Mouse (Mus musculus): Measurements from ENCODE around the gene Ybx2.

Ybx2 gene

DNA sequence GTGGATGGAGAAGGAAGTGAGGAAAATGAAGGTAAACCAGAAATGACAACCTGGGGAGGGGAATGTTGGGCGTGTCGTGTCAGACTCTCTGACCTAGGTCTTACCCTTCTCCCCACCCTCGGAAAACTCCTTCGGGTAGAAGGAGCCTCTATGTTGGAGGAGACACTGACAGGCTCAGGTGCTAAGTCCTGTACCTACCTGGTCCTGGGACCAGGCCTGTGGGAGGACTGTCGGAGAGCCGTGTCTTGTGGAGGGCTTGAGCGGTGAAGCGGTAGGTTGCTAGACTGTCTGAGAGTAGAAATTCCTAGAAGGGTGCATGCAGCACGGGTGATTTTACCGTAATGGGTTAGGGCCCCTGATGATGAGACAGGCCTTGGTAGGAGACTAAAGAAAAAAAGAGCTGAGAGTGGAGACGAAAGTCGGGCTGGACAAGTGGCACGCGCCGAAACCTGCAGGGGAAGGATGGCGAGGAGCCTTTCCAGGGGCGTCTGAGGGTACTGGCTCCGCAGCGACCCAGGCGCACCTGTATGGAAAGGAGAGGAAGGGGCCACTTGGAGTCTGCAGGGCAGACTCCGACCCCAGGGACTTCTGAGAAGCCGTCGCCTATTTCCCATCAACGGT is 29.2 kb downstream of the Ybx2 start, which contains the start of gene Cldn7:
Gene Cldn7 (plus strand): TSS at position 130 of the 621 bp plus-strand sequence.
- no peak for DNase-seq (ENCODE audit: low read depth)

DNA sequence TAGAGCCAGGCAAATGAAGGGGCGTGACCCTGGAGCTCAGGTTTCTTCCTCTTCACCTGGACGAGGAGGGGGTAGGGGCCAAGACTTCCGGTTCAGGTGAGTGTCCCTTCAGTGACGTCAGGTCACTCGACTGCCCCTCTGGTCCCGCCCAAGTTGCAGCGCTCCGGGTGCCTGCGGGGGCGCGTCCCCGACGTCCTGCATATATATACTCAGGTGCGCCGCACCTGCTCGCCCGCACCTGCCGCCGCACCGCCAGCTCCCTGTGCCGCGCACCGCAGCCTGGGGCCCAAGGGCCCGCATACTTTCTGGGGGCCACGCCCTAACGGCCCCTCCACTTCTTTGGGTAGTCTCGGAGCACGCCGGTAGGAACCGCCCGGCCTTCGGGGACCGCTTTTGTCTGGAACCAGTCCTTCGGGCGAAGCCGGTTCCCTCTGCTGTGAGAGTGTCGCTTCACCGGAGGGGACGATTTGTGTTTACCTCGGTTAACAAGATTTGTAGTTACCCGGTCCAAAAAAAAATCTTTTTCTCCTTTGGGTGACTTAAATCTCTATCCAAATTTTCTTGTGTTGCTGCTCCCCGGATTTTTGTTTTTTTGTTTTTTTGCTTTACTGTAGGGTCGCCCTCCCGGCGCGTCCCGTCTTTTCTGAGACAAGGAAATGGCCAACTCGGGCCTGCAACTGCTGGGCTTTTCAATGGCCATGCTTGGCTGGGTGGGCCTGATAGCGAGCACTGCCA is 29.8 kb downstream of the Ybx2 start:
- no peak for DNase-seq (ENCODE audit: low read depth)

DNA sequence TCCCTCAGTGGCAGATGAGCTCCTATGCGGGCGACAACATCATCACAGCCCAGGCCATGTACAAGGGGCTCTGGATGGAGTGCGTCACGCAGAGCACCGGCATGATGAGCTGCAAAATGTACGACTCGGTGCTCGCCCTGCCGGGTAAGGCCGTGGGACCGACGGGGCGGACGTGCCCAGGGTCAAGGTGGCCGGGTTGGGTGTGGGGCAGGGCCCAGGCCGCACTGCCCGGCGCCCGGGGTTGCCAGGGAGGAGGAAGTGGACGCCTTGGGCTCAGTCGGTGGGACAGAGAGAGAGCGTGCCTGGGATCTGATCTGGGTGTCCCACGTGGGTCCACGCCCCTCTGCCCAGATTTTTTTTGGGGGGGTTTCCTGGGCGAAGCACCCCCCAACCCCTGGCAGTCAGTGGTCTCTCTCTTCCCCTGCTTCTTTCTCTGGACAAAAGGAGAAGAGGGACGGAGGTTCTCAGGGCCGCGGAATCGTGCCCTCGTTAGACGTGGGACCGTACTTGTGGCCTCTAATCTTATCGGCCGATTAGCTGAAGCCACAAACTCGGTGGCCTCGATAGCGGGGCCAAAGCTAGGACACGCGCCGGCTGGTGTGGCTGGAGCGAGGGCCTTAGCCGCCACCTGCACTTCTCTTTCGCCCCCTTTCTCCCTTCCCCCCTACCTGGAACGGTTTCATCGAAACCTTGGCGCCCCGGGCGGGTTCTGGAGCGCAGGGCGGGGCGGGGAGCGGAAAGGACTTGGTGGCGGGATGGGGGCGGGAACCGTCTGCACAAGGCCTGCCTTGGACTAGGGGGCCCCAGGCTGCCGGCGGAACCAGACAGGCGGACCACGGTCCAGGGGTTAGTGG is 30.6 kb downstream of the Ybx2 start:
- no peak for DNase-seq (ENCODE audit: low read depth)

DNA sequence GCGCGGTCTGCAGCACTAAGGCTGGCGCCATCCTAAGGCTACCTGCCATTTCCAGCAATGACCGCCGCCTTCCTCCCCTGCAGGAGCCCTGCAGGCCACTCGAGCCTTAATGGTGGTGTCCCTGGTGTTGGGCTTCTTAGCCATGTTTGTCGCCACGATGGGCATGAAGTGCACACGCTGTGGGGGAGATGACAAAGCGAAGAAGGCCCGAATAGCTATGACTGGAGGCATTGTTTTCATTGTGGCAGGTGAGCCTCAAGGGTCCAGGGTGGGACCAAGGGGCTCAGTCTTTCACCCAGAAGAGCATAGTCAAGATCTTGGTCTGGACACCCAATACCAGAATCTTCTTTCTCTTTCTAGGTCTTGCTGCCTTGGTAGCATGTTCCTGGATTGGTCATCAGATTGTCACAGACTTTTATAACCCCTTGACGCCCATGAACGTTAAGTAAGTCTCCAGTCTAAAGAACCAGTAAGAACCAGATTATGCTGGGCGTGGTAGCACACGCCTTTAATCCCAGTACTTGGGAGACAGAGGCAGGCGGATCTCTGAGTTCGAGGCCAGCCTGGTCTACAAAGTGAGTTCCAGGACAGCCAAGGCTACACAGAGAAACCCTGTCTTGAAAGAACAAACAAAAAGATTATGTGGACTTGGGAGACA is 31.4 kb downstream of the Ybx2 start:
- no peak for DNase-seq (ENCODE audit: low read depth)

DNA sequence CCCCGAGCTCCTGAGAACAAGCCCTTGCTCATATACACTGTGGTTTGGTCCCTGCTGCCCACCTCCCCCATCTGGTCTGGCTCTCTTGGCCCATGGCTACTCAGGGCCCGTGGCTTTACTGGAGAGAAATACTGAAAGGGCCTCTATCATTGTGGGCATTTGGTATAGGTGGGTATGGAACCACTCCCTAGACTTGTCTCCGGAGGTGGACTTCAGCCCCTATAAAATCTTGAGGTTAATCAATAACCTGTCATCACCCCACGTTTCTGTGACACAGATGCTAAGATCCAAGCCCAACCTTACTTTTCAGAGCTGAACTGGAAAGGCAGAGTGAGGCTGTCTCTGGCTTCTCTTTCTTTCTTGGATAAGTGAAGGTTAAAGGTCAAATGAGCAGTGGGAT is 33.2 kb downstream of the Ybx2 start:
- DNase-seq (ENCODE audit: low read depth): no peak

DNA sequence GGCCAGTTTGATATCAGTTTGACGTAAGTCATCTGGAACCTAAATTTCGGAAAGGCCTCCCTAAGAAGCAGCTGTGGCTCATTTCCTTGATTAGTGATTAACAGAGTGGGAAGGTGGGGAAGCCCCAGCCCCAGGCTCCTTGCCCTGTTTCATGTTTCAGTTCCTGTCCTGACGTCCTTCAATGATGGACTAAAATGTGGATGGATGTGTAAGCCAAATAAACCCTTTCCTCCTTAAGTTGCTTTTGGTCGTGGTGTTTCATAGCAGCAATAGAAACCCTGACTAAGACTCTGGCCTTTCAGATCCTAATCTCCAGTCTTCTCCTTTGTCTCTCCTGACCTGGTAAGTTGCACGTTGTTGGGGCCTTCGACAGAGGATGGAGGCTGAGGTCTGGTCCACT is 34.6 kb downstream of the Ybx2 start:
- no peak for DNase-seq (ENCODE audit: low read depth)

DNA sequence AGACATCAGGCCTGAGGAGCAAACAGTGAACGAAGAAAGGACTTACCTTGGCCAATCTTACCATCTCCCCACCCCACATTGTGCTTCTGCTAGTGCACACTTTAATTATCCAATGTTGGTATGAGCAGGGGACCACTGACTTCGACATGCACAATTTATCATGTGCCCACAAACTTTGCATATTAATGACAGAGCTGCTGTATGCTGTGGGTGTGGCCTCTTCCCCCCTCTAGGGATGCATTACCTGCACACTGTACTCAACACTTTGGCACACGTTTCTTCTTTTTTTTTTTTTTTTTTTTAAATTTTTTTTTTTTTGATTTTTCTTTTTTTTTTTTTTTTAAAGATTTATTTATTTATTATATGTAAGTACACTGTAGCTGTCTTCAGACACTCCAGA is 35.2 kb downstream of the Ybx2 start:
- DNase-seq (ENCODE audit: low read depth): no peak

DNA sequence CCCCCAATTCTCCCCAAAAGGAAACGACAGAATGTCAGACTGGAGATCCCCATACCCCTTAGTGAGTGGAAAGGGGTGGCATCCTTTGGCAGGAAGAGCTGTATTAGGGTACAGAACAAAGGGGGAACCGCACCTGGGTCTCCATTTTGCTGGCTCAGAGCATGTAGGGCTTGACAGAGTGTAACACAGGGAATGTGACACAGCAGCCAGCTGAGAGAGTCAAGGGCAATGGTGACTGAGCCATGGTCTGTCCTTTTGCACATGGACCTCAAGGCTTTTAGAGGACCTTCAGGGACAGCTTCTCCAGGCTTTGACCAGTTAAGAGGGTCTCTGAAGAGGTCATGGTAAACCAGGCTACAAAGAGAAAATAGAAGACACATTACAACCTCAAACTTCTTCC is 39.3 kb downstream of the Ybx2 start:
- DNase-seq (ENCODE audit: low read depth): no peak

DNA sequence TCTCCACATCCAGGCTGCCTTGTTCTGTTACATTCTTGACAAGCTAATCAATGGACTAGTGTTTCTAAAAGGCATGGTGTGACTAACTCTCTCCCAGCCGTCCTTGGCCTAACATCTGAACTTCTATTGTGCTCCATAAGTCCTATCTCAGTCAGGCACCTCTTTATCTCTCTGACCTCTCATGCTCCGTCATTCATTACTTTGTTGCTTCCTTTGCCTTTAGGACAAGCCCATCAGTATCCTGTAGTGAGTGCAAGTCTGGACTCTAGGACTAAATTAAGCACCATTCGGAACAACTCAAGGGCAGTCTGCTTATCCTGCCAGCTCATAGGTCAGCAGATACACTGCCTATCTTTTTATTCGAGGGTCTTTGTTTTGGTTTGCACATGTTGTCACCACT is 40.7 kb downstream of the Ybx2 start:
- no peak for DNase-seq (ENCODE audit: low read depth)

DNA sequence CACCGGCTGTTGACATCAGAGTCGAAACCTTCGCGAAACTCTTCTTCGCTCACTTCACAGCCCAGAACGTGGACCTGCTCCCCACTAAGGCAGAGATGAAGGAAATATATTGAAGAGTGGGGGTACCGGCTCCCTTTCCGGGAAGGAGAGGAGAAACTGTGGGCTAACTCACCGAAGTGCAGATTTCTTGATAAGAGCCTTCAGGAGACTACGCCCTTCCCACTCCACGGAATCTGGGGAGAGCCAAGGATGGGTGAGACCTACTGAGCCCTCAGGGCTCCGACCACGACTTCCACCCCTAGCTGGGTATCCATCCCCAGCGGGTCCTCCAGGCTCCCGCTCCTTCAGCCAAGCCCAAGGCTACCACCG is 44.2 kb downstream of the Ybx2 start:
- no peak for DNase-seq (ENCODE audit: low read depth)

DNA sequence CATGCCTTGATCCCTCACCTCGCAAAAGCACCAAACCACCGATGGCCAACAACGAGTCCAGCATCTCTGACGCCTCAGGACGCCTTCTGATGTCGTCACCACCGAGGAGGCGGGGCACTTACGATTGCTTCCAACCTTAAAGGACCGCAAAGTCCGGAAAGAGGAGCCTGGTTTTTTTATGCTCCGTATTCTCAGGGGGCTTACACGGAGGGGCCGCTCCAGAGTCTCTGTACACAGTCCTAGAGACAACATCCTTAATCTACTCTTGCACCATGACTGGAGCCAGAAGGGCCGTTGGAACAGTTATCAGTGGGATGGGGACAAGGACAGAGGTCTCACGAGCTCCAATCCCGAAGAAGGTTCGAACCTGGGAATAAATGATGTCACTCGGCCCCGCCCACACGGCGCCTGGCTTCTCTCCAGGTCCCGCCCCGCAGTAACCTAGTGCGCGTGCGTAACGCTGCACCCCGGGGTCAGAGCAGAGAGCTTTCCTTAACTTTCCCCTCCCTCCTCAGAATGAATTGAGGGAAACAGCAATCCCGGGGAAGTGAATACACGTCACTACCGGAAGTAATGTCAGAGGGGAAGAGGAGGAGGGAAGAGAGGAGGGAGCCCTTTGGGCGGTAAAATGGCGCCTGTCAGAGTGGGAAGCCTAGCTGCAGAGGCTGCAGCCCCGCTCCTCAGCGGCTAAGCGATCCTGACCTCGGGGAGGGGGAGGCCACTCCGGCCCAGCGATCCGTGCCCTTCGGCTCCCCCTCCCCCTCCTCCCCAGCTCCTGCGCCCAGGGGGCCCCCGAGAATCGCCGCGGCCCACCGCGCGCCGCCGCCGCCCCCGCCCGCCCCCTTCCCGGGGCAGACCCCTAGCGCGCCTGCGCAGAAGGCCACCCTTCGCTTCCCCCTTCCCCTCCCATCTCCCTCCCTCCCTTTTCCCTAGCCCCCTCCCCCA is 44.9 kb downstream of the Ybx2 start:
- DNase-seq (ENCODE audit: low read depth): peak; percentile 94

DNA sequence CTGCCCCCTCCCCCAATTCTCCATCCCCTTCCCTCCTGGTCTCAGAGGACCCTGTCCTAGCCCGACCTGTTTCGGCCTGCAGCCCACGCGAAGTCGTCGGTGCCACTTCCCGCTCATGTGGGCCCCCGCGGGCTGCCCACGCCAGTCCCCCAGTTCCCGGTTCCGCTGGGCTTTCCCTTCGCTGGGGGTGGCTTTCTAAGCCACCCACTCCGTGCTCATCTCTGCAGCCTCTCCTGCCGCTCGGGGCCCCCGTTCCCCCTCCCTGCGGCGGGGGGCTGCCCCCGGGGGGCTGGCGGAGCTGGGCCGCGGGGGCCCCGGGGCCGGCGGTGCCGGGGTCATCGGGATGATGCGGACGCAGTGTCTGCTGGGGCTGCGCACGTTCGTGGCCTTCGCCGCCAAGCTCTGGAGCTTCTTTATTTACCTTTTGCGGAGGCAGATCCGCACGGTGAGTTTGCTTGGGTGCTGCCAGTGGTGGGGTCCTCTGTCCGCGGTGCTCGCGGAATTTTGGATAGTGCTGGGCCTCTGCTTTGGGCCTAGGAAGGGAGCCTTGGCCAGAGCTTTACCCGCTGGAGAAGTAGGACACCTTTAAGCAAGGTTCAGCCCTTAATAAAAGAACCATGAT is 45.7 kb downstream of the Ybx2 start, which contains the start of gene Ctdnep1:
Gene Ctdnep1 (plus strand): TSS at position 16 of the 622 bp plus-strand sequence.
- DNase-seq (ENCODE audit: low read depth): no peak

DNA sequence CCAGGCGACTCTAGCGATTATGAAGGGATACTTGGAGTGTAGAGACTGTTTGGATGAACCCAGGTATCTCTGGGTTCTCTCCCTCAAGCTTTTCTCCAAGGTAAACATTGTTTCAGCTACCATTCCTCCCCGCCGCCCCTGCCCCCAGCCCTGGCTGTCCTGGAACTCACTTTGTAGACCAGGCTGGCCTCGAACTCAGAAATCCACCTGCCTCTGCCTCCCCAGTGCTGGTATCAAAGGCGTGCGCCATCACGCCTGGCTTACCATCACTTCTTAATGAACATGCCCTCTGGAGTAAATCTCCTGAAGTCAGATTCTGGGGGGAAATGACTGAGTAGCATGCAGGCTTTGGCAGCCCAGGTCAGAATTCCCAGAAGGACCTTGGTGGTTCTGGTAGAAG is 46.6 kb downstream of the Ybx2 start, which contains the start of gene Elp5:
Gene Elp5 (minus strand): TSS at position 293 of the 400 bp plus-strand sequence.
- DNase-seq (ENCODE audit: low read depth): no peak

DNA sequence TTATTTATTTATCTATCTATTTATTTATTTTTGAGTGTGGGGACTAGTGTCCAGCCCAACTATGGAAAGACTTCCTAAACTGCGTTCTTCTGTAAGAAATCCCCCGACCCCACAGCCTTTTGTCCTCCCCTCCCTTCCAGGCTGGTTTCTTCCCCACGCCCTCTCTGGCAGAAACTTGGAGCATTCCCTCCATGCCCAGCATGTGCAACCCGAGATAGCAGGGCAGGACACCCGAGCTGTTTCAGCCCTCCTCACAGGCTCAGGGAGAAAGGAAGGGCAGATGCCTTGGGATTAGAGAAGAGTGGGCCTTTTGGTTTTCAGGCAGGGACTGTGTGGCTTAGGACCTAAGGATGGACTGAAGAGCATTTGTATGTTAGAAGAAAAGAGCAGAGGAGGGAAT is 47.3 kb downstream of the Ybx2 start:
- no peak for DNase-seq (ENCODE audit: low read depth)

DNA sequence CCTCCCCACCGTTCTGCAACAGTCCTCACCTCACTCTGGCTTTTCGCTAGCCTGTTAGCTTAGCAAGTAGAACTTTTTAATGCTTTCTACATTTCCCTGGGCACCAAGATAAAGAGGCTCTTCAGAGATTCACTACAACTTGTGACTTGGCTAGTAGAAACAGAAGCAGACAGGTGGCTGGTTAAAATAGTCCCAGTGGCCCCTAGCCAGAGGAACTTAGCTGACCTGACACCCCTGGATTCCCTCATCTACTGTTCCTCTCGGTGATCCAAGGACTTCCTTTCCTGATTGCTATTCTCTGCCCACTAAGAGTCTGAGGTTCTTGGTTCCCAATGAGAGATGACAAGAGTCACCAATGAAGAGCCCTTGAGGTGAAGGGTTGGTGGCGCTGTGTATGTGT is 47.8 kb downstream of the Ybx2 start:
- DNase-seq (ENCODE audit: low read depth): no peak

DNA sequence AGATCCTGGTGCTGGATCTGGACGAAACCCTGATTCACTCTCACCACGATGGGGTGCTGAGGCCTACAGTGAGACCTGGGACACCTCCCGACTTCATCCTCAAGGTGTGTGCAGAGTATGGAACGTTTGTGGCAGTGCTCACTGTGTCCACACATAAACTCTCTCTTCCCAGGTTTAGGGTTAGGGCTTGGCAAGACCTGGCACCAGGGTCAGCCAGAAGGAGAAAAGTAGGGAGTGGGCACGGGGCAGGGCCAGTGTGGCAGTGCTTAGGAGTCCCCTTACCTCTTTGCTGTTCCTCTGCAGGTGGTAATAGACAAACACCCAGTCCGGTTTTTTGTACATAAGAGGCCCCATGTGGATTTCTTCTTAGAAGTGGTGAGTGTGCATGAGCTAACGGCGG is 48.8 kb downstream of the Ybx2 start:
- DNase-seq (ENCODE audit: low read depth): no peak

DNA sequence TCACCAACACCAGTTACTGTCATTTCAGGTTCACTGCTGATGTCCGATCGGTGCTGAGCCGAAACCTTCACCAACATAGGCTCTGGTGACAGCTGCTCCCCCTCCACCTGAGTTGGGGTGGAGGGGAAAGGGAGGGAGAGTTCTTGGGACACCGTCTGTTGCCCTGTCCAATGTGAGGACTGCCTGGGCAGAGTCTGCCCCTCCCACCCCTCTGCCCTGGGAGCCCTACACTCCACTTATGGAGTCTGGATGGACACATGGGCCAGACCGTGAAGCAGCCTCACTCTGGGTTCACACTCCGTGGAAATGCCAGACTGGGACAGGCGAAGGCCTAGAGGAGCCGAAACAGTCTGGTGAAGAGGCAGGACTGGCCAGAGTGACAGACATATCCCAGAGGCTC is 54.4 kb downstream of the Ybx2 start:
- no peak for DNase-seq (ENCODE audit: low read depth)
